Mouse (Mus musculus): ENCODE measurements around the gene Ctdspl. TPM values are rescaled to one million over a fixed set of nuclear protein-coding genes. Genes with fewer than 3 reads are reported as not detected.

The Ctdspl gene
- total RNA-seq, 2 experiments from 2014 or later = 4.9 to 5.1 TPM

DNA sequence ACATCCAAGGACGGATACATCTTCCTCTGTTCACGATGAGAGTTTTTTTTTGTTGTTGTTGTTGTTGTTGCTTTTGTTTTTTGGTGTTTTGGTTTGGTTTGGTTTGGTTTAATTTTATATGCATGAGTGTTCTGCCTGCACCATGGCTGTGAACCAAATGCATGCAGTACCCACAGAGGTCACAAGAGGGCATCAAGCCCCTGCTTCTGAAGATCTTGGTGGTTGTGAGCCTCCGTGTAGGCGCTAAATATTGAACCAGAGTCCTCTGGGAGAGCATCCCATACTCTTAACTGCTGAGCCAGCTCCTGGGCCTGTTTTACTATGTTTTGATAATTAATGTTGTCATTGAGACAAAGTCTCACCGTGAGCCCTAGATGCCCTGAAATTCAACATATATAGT, 11.0 kb upstream of the Ctdspl start:
- intact Hi-C loops (cut with DNase I) = no loop called here

DNA sequence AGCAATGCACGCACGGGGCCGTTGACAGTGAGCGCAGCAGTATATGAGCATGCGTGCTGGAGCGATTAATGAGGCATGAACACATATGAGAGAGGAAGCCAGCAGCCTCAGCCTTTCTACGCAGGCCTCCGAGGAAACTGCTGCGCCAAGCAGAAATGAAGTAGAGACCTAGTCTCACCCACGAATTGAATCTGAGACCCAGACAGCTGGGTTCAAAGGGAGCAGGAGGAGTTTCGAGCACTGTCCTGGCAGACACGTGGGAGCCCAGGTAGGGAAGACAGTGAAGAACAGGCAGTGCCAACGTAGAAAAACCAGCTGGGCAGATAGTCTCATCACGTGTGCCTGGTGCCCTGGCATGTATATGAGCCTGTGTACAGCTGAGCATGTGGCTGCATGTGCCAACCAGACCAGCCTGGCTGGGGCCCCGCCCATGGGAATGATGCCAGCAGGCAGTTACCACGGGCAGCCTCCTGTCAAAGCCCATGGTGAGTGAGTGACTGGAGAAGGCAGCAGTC, 6.5 kb upstream of the Ctdspl start:
- no peak for DNase-seq
- intact Hi-C loops (cut with DNase I) = loop anchor here (5.0 kb wide), 1 partner anchor 68 kb away; no protein-coding TSS in a partner anchor

More for the DNA sequence above, 11.0 kb upstream of the Ctdspl start:
- DNase-seq = no peak

DNA sequence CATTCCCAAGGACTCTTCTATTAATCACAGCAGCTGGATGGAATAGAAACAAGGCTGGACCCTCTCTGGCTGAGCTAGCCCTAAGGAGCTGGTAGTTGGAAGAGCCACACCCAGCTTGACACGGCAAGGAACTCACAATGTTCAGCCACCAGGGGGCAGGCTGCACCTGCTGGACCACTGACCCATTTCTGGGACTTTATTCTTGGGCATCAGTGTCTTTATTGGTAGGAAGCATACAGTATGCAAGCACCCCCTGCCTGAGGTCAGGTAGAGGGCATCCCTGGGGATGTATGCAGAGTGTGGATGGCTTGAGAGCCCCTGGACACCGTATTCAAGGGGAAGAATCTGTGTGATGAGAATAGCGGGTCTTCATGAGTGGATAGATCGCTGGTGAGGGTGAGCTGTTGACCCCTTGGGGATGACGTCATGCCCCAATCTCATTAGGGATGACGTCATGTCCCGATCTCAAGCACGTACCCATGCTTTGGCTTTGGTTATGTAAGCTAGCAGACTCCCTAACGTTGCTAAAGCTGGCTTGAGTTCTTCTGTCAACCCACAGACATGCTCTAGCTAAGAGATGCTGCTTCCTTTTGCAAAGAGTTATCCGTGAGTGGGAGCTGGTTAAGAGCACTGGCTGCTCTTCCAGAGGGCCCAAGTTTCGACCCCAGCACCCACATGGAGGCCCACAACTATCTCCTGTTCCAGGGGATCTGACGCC, 5.3 kb upstream of the Ctdspl start:
- DNase-seq = peak; percentile 80 to 84
- intact Hi-C loops (cut with DNase I) = loop anchor here (1.0 to 5.0 kb wide), 3 partner anchors 66 to 146 kb away; no protein-coding TSS in a partner anchor

DNA sequence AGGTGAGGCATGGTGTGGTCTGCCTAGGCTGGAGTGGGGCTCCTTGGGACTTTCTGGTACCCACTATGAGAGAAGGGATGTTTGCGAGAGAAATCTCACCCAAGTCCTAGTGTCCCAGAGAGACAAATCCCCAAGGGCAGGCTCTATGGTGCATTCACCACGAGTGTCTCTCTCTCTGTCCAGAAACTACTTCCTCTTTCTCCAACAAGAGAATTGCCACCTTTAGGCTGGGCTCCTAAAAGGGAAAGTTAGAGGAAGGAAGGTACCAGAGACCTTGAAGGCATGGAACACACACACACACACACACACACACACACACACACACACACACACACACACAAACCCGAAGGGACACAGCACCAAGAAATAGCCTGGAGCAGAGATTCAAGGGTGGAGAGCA, 4.3 kb upstream of the Ctdspl start:
- intact Hi-C loops (cut with DNase I) = loop anchor here (1.0 to 5.0 kb wide), 3 partner anchors 65 to 145 kb away; no protein-coding TSS in a partner anchor
- DNase-seq = no peak

DNA sequence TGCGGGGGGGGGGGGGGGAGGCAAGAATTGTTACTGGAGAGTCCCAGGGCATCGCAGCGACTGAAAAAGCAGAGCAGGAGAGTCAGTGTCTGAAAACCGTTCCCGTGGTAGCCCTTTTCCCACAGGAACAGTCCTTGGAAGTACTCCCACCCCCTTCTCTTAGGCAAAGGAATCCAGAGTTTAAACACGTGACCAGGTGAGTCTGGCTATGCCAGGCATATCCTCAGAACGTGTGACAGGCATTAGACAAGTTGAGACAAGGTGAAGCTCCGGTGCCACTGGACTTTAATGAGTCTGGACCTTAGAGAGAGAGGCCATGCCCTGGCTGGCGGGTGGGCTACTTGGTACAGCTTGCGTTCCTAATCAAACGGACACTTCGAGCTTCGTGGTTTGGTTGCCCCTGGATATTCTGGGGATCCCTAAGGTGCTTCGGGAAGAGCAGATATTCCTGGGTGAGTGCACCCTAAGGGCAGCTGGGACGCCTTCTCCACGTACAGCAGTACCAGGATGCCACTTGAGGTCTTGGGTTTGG, 1.6 kb upstream of the Ctdspl start:
- no peak for DNase-seq
- intact Hi-C loops (cut with DNase I) = loop anchor here (5.0 kb wide), 1 partner anchor 63 kb away; no protein-coding TSS in a partner anchor

DNA sequence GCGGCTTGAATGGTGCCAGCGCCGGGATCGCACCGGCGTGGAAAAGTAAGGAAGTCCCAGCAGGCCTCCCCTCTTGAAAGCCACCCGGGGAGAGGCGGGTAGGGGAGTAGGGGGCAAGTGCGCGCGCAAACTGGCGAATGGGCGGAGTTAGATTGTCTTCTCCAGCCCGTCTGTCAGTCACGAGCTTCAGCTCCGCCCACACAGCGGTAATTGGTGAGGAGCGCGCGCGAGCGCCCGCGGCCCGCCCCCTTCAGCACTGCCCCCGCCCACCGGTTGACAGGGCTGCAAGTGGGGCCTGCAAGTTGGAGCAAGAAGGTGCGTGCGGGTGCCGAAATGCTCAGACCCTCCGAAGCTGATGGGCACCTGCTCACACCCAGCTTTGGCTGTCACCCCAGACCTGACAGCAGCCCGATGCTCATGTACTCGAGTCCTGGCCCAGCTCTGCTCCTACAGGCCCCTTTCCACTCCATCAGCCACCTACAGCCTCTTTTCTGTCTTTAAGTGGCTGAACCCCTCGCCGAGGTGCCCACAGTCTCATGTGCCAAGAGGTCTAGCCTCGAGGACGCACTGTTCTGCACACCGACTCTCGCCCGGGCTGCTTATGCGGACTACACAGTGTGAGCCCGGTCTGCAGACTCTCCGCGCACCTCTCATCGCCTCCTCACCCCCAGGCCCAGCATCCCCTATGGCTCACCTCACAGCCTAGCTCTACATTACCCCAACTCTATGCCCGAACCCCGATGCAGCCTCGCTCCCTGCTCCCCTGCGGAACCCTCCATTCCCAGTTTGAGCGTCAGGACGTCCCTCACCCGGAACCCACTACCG, 755 bp upstream of the Ctdspl start:
- intact Hi-C loops (cut with DNase I) = no loop called here
- peak; percentile 93 for DNase-seq

DNA sequence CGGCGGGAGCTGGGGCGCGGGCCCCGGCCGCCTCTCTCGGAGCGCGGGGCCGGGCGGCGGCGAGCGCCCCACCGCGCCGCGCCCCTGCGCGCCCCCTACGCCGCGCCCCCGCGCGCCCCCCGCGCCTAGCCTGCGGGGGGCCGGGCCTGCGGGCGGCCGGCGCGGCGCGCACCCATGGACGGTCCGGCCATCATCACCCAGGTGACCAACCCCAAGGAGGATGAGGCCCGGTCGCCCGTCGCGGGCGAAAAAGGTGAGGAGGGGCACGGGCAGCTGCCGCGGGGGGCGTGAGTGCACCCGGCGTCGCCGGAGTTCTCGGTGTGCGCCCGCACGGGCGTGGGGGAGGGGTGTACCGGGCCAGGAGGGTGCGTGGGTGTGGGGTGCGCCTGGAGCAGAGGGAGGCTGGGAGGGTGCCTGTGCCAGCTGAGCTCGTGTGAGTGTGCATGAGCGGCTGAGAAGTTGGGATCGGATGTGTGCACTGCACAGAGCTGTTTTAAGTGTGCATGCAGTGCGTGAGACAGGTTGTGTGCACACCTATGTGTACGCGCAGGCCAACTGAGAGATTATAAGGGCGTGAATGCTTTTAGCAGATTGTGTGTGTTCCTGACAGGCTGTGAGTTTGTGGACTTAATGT, 552 bp downstream of the Ctdspl start:
- intact Hi-C loops (cut with DNase I) = no loop called here
- DNase-seq = peak in 1 of 2 experiments; percentile 33

DNA sequence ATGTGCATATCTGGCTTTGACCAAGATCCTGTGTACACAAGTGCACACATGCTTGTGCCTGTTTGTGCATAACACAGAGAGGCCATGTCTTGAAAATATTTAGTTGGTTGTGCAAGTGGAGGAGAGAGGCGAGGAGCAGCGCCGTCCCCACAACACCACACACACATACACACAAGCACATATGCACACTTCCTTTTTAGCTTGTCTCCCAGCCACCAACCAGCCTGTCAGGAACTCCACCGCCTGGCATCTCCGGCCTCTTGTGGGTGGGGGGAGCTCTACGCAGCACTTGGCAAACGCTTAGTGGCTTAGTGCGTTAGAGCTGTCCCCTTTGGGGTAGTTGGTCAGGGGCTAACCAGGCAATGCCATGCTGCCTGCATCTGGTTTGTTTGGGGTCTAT, 1.2 kb downstream of the Ctdspl start:
- no peak for DNase-seq
- intact Hi-C loops (cut with DNase I) = no loop called here

DNA sequence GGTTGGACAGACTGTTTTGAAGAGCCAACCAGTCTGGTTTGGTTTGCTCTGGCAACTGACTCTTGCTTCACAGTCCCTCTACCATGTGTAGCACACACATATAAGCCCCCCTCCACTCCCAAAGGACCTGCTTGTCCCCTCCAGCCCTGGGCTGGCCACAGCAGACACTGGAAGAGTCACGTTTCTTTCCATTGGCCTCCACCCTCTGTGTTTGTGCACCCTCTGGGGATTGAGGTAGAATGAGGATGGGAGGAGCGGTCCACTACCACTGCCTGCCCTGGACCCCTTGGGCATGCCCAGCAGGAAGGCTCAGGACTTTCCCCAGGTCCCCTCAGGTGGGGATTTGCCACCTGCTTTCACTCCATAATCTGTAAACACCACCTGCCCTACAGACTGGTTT, 1.8 kb downstream of the Ctdspl start:
- intact Hi-C loops (cut with DNase I) = no loop called here
- no peak for DNase-seq

DNA sequence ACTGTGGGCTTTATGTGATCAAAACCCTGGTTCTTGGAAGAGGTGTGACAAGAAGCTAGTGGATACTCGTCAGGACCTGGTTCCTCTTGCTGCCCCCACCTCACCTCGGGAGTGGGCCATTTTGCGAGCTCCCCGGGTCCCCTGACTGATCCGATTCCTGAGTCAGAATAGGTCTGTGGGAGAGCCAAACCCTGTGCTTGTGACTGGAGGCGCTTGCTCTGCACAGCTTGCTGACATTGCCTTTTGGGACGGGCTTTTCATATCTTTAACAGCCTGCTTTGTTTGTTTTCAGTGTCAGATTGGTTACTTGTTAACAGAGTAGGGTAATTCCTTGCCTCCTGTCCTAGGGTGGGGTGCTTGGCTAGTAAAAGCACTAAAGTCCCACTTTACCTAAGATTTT, 2.4 kb downstream of the Ctdspl start:
- no peak for DNase-seq
- intact Hi-C loops (cut with DNase I) = no loop called here

DNA sequence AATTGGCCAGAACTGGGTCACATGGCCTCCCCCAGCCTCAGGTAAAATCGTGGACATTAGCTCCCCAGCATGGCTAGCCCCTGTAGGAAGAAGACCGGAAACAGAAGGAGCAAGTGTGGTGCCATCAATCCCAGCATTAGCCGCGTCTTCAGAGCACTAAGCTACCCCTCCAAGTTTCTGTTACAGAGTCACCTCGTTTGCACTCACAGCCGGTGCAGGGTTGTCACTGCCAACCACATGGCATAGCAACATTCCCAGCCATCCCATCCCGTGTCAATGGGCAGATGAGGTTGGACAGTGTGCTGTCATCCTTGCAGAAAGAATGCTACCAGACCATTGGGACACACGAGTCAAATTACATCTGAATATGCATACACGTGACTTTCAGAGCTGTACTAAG, 4.4 kb downstream of the Ctdspl start:
- intact Hi-C loops (cut with DNase I) = no loop called here
- no peak for DNase-seq

DNA sequence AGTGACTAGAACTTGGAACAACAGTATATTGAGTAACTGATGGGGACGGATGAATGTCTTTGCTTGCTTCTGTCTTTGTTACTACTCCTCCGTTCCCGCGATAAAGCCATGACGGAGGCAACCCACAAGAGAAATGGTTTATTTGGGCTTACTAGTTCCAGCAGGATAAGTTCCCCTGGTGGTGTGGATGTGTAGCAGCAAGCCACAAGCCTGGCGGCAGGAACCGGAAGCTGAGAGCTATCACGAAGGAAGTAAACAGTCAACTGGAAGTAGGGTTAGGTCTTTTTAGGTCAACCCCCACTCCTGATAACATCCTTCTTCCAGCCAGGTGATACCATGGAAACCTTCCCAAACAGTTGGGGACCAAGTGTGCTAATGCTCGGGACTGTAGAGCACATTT, 7.5 kb downstream of the Ctdspl start:
- intact Hi-C loops (cut with DNase I) = no loop called here
- no peak for DNase-seq

DNA sequence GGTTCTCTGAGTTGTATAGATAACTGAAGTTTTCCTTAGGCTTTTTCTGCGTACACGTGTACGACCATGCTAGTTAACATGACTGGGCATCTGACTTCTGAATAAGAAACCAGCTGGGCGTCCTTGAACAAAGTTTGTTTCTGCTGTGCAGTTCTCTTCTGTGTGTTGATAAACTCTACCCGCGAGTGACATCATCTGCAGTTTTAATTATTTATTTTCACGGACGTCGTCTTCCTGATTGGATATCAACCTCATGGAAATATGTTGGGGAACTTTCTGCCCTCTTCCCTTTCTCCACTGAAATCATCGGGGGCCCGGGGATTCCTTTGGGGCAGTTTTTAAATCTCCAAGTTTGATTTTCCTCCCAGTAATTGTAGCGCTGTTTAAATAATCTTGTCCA, 8.1 kb downstream of the Ctdspl start:
- no peak for DNase-seq
- intact Hi-C loops (cut with DNase I) = no loop called here

DNA sequence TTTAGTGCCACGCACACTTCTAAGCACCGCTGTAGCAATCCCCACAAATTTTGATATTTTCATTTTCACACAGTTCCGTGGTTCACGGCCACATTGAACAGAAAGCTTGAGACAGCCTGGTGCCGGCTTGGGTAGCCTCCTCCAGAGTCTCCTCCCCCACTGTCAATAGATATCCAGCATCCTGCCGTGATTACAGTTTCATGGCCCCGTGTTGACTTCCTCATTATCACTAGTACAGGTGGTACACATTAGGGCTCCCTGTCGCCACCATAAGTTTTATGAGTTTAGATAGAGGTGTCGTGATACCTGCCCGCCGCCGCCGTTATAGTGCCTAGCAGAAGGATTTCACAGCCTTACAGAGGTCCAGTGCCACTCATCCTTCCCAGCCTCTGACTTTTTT, 8.8 kb downstream of the Ctdspl start:
- intact Hi-C loops (cut with DNase I) = no loop called here
- no peak for DNase-seq

DNA sequence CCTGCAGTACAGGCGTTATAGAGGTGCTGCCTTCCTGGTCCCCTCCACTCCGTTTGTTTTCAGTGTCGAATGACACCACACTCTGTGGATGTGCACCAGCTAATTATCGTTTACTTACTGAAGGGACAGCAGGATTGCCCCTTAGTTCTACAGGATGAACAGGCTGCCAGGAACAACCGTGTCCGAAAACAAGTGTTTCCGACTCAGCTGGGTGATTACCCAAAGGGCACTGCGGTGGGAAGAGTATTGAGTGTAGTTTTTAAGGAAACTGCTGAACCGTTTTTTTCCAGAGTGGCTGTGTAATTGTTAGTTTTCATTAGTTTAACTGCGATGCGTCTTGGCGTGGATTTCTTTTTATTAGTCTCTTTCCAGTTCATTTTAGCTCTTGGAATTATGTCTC, 9.8 kb downstream of the Ctdspl start:
- DNase-seq = no peak
- intact Hi-C loops (cut with DNase I) = no loop called here

DNA sequence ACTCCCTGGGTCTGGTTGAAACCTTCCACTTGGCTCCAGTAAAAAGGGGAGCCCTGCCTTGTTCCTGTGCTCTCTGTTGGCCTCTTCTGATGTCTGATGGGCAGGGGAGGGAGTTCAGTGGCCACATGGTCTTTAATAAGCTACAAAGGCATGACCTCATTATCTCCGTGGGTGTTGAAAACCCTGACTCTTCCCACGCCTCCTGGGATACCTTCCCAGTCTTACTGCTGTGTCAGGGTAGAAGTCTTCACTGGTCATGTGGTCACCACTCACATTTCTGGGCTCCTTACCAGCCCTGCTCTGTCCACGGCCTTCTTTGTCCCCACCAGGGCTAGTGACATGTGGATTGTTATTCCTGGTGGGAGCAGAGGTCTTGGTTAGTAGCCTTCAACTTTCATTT, 11.3 kb downstream of the Ctdspl start:
- intact Hi-C loops (cut with DNase I) = no loop called here

DNA sequence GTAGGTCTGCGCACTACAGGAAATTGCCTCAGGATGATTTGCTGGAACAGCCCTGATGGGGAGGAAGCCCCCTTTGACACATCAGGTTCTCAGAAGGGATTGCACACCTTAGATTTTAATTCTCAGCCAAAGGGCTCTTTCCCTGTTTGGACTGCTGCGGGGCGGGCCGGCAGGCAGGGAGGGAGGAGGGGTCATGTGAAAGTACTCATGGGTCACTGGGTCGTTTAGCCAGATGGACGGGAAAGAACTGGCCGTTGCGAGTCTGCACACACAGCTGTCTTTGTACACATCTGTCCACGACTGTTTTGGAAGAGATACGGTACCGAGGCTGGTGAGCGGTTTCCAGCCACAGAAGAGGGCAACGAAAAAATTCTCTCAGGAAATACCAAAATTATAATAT, 13.2 kb downstream of the Ctdspl start:
- intact Hi-C loops (cut with DNase I) = no loop called here
- no peak for DNase-seq

More for the DNA sequence above, 11.3 kb downstream of the Ctdspl start:
- no peak for DNase-seq

DNA sequence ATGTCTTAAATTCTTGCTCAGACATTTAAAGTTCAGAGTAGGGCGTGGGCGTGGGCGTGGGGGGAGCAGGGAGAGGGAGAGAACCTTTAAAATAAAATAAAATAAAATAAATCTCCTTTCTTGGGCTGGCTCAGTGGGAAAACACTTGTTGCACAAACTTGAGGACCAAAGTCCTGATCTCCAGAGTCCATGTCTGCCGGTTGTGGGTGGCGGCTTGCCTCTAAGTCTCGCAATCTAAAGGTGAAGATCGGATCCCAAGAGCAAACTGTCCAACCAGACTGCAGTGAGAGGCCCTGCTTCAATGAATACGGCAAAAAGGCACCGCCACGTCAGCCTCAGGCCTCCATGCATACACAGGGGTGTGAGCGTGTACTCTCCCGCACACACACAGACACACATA, 13.6 kb downstream of the Ctdspl start:
- intact Hi-C loops (cut with DNase I) = no loop called here
- no peak for DNase-seq

DNA sequence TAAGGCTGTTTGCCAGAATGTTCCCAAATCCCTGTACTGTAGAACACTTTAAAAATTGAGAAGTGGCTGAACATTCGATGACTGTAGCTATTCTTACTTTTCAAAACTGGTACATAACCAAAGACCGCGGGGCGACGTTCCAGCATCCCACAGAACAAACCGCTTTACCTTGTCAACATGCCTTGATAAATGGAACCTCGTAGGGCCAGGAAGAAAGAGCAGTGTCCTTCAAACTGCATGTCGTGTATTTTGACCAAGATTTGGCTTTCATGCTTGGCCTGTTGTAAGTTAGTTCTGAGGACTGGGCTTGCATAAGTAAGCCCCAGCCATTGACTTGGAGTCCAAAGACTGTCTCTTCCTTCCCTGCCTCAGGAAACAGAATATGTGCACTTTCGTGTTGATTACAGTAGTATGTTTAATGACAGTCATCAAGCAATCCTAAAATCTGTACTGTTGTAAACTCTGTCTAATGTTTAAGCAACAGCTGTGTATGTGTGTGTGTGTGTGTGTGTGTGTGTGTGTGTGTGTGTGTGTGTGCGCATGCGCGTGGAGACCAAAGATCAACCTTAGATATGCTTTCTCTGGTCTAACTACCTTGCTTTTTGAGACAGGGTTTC, 14.4 kb downstream of the Ctdspl start:
- DNase-seq = no peak
- intact Hi-C loops (cut with DNase I) = no loop called here

DNA sequence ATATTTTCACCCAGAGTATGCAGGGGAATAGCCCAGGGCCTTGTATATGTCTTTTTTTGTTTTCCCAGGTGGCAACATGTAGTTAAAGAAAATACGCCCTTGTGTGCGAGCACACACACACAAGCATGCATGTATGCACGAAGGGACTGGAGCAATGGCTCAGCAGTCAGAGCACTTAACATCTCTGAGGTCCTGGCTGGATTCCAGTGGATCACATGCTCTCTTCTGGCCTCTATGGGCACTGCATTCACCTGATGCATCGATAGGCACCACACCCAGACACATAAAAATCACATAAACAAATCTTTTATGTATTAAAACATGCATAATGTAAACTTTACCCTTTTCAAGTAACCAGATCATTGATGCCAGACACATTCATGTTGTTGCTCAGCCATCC, 15.8 kb downstream of the Ctdspl start:
- intact Hi-C loops (cut with DNase I) = no loop called here
- no peak for DNase-seq

Measured in gastrocnemius, postnatal 36 days (tissue).